Mouse (Mus musculus): ENCODE data around the gene Taar7f.

DNA sequence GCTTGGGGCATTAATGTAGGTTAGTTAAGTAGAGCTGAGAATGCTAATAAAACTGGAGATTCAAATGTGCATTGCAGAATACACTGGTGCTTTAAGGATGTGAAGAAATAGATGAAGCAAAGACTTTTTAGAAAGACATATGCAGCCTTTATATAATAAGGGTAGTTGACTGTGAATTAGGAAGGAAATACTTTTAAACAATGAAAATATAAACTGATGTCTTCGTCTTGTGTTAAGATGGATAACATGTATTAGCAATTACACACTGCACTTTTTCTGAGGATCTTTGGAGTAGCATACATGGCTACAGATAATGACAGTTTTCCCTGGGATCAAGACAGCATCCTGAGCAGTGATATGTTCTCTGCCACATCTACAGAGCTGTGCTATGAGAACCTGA is 49.7 kb upstream of the Taar7f start, which contains the start of gene Taar7b:
- no peak for TF ChIP-seq CTCF (IDR thresholded peaks at IDR 0.05; ENCODE audit: low read depth)
- TF ChIP-seq EP300 (IDR thresholded peaks at IDR 0.05; ENCODE audit: low read depth), result no peak

All from liver, postnatal 0 days (tissue).